Mouse (Mus musculus) midbrain, embryonic 14.5 days (tissue): ENCODE results near the gene Myl6. TPM values are rescaled to one million over a fixed set of nuclear protein-coding genes. Genes with fewer than 3 reads are reported as not detected.
A peak's percentile ranks its signal among the peaks of the same experiment; 100 is the strongest.

Source experiments
- ATAC-seq: fragments of 200-750 bp; cut with Nextera tagmentation; 2 replicates; pipeline ENCODE4 v1.8.0; 2017; ENCODE audit warnings: moderate number of reproducible peaks, moderate library complexity; ENCODE audit not compliant: low FRiP score, low TSS enrichment
- DNase-seq: peaks from one replicate; pipeline ENCODE4 v3.0.0-alpha.2; 2015
- H3K27ac ChIP-seq: fragments of 300-500 bp; sonication (generic); replicated peaks from 2 replicates; pipeline ENCODE4 v1.5.1; 2014; ENCODE audit warnings: mild to moderate bottlenecking, low read depth, low read length, moderate library complexity
- H3K27me3 ChIP-seq: fragments of 300-500 bp; sonication (generic); 2 replicates; pipeline ENCODE4 v1.6.1; 2014; ENCODE audit warnings: low read length, control low read depth, mixed read lengths; ENCODE audit not compliant: control insufficient read depth, insufficient read depth
- H3K36me3 ChIP-seq: fragments of 300-500 bp; sonication (generic); 2 replicates; pipeline ENCODE4 v1.6.1; 2014; ENCODE audit warnings: low read length, control low read depth; ENCODE audit not compliant: control insufficient read depth, insufficient read depth
- H3K4me1 ChIP-seq: fragments of 300-500 bp; sonication (generic); 2 replicates; pipeline ENCODE4 v1.6.1; 2014; ENCODE audit warnings: mild to moderate bottlenecking, antibody characterized with exemption, low read length, control low read depth; ENCODE audit not compliant: control insufficient read depth, insufficient read depth
- H3K4me2 ChIP-seq: fragments of 300-500 bp; sonication (generic); 2 replicates; pipeline ENCODE4 v1.6.1; 2014; ENCODE audit warnings: mild to moderate bottlenecking, low read length, moderate library complexity
- H3K4me3 ChIP-seq: fragments of 300-500 bp; sonication (generic); replicated peaks from 2 replicates; pipeline ENCODE4 v1.5.1; 2014; ENCODE audit warnings: low read depth, low read length
- H3K9ac ChIP-seq: fragments of 300-500 bp; sonication (generic); replicated peaks from 2 replicates; pipeline ENCODE4 v1.6.1; 2014; ENCODE audit warnings: mild to moderate bottlenecking, low read length, moderate library complexity
- H3K9me3 ChIP-seq: fragments of 300-500 bp; sonication (generic); 2 replicates; pipeline ENCODE4 v1.6.1; 2016; ENCODE audit warnings: low read length, control low read depth, mixed read lengths; ENCODE audit not compliant: control insufficient read depth
- WGBS: fragments of 180-500 bp; shearing (Covaris S2); extraction: QIAGEN DNeasy Blood & Tissue Kit; methylation state at CpG from one replicate; pipeline ENCODE4 v1.1.7; 2014; 5-methylcytosine and 5-hydroxymethylcytosine counted together
- polyA plus RNA-seq: library from polyadenylated mRNA; unstranded; fragments of >200 nt; fragmentation: Nextera tagmentation; extraction: Ambion mirVana; gene quantifications from 2 replicates; pipeline ENCODE4 v1.2.1, GENCODE M21; 2014

The Myl6 gene
- polyA plus RNA-seq, result 750 and 787 TPM in 2 replicates

GRCm38 (mm10) chr10:128493695-128494666, at the start of gene Myl6:
TSS of gene Myl6 (minus strand) at chr10:128494145.
- WGBS, result 0% methylated on average over 45 of the region's 45 CpGs
- Histone ChIP-seq H3K4me1 (peaks cover 26% of the 10 kb centered on the region), H3K27ac (peak within 1 kb of the TSS; percentile 91), H3K4me2 (peak within 1 kb of the TSS; percentile 71), H3K9ac (peak within 1 kb of the TSS; percentile 72), H3K36me3 (peaks cover 30% of the 10 kb centered on the region), H3K27me3 (no peaks in the 10 kb centered on the region), H3K4me3 (peak within 1 kb of the TSS; percentile 81), H3K9me3 (no peaks in the 10 kb centered on the region)
- DNase-seq (peak; percentile 99), ATAC-seq (peak; percentile 95)

GRCm38 (mm10) chr10:128543100-128543499, 49.2 kb upstream of the Myl6 start:
- H3K4me3 ChIP-seq, result no peak overlapping the region
- 73% methylated on average over 2 of the region's 2 CpGs for WGBS
- peaks cover 8% of the 10 kb centered on the region for H3K4me1 ChIP-seq
- no peak overlapping the region for H3K4me2 ChIP-seq
- H3K36me3 ChIP-seq, result peaks cover 47% of the 10 kb centered on the region
- H3K27me3 ChIP-seq, result no peaks in the 10 kb centered on the region
- DNase-seq (no peak), ATAC-seq (no peak)
- no peak overlapping the region for H3K27ac ChIP-seq
- H3K9ac ChIP-seq, result no peak overlapping the region
- H3K9me3 ChIP-seq, result no peaks in the 10 kb centered on the region

GRCm38 (mm10) chr10:128538340-128538870, 44.5 kb upstream of the Myl6 start:
- WGBS, result 94% methylated on average over 1 of the region's 1 CpGs
- H3K4me2 ChIP-seq, result no peak overlapping the region
- ATAC-seq, result no peak

GRCm38 (mm10) chr10:128536266-128536940, 42.5 kb upstream of the Myl6 start:
- ATAC-seq (peak; percentile 82; the same call in 1 of the 2 replicates), DNase-seq (peak; percentile 93)
- H3K4me3 ChIP-seq, result 0 out of 2 replicates have a peak overlapping the region, but pooled peaks have one; percentile 7
- no peaks in the 10 kb centered on the region for H3K9me3 ChIP-seq
- no peaks in the 10 kb centered on the region for H3K27me3 ChIP-seq
- H3K4me1 ChIP-seq, result 0 out of 2 replicates have a peak, but pooled peaks cover 3% of the 10 kb centered on the region
- H3K4me2 ChIP-seq, result peak overlapping the region; percentile 49
- peaks cover 7% of the 10 kb centered on the region; the same call in 1 of the 2 replicates for H3K36me3 ChIP-seq
- H3K27ac ChIP-seq, result no peak overlapping the region
- H3K9ac ChIP-seq, result 0 out of 2 replicates have a peak overlapping the region, but pooled peaks have one; percentile 20
- WGBS, result 17% methylated on average over 18 of the region's 18 CpGs

More at GRCm38 (mm10) chr10:128538340-128538870, 44.5 kb upstream of the Myl6 start:
- Histone ChIP-seq H3K4me3 (no peak overlapping the region), H3K27me3 (no peaks in the 10 kb centered on the region), H3K36me3 (peaks cover 25% of the 10 kb centered on the region), H3K9me3 (no peaks in the 10 kb centered on the region), H3K27ac (no peak overlapping the region), H3K9ac (no peak overlapping the region), H3K4me1 (0 out of 2 replicates have a peak, but pooled peaks cover 3% of the 10 kb centered on the region)
- DNase-seq, result no peak

- WGBS, result 73% methylated on average over 4 of the region's 4 CpGs
- no peak overlapping the region for H3K27ac ChIP-seq
- 0 out of 2 replicates have a peak overlapping the region, but pooled peaks have one; percentile 7 for H3K4me3 ChIP-seq
- H3K4me1 ChIP-seq, result 0 out of 2 replicates have a peak, but pooled peaks cover 3% of the 10 kb centered on the region
- no peaks in the 10 kb centered on the region for H3K9me3 ChIP-seq
- no peaks in the 10 kb centered on the region for H3K27me3 ChIP-seq
- DNase-seq, result no peak
- no peak; the same call in 1 of the 2 replicates for ATAC-seq
- H3K9ac ChIP-seq, result 0 out of 2 replicates have a peak overlapping the region, but pooled peaks have one; percentile 20
- H3K4me2 ChIP-seq, result peak overlapping the region; percentile 49
- 0 out of 2 replicates have a peak, but pooled peaks cover under 1% of the 10 kb centered on the region for H3K36me3 ChIP-seq
Observed at GRCm38 (mm10) chr10:128535624-128536265, 41.8 kb upstream of the Myl6 start.

- Histone ChIP-seq H3K9me3 (no peaks in the 10 kb centered on the region), H3K4me2 (no peak overlapping the region), H3K9ac (no peak overlapping the region), H3K27ac (no peak overlapping the region), H3K36me3 (no peaks in the 10 kb centered on the region), H3K27me3 (no peaks in the 10 kb centered on the region), H3K4me3 (no peak overlapping the region), H3K4me1 (0 out of 2 replicates have a peak, but pooled peaks cover 3% of the 10 kb centered on the region)
- WGBS, result 78% methylated on average over 2 of the region's 2 CpGs
- no peak for DNase-seq
- no peak for ATAC-seq
Observed at GRCm38 (mm10) chr10:128535206-128535605, 41.3 kb upstream of the Myl6 start.

GRCm38 (mm10) chr10:128526366-128527356, 32.7 kb upstream of the Myl6 start:
- Histone ChIP-seq H3K4me2 (peak overlapping the region; percentile 100), H3K27ac (no peak overlapping the region)
- 28% methylated on average over 28 of the region's 28 CpGs for WGBS

More at GRCm38 (mm10) chr10:128526366-128527356, 32.7 kb upstream of the Myl6 start:
- Histone ChIP-seq H3K4me1 (peaks cover 6% of the 10 kb centered on the region), H3K9me3 (no peaks in the 10 kb centered on the region), H3K27me3 (peaks cover 10% of the 10 kb centered on the region; the same call in 1 of the 2 replicates), H3K9ac (no peak overlapping the region; the same call in 1 of the 2 replicates), H3K4me3 (peak overlapping the region; percentile 58), H3K36me3 (no peaks in the 10 kb centered on the region)
- ATAC-seq (no peak), DNase-seq (no peak)
